Mouse (Mus musculus): ENCODE results near the gene Hist1h3g. TPM values are rescaled to one million over a fixed set of nuclear protein-coding genes. Genes with fewer than 3 reads are reported as not detected.

Gene Hist1h3g
- polyA plus RNA-seq, 1 experiment from 2014 or later, result 0.51 TPM

Small RNA genes lying within 50 kb of the gene (microRNA-seq; reads per million reads assigned to microRNA genes)
- not detected for gene Gm44297
- not detected for gene Gm44359
- gene Gm44394, result not detected
- not detected for gene n-TStga1

Other genes starting within 250 kb of the Hist1h3g start
- gene Zfp322a, start 166.2 kb upstream of the Hist1h3g start, polyA plus RNA-seq (2015; fragmentation: Nextera tagmentation; extraction: Ambion mirVana), result 46.2 and 49.0 TPM in 2 replicates
- gene Abt1, start 111.6 kb upstream of the Hist1h3g start, polyA plus RNA-seq (2015; fragmentation: Nextera tagmentation; extraction: Ambion mirVana), result 9.3 and 10.3 TPM in 2 replicates
- 0.15 TPM in 1 of 2 replicates, not detected in the other for gene Btn1a1, start 69.5 kb upstream of the Hist1h3g start, polyA plus RNA-seq (2015; fragmentation: Nextera tagmentation; extraction: Ambion mirVana)
- gene Btn2a2, start 46.6 kb upstream of the Hist1h3g start, polyA plus RNA-seq (2015; fragmentation: Nextera tagmentation; extraction: Ambion mirVana), result 0.14 and 0.22 TPM in 2 replicates
- gene Hist1h4h, start 4.4 kb upstream of the Hist1h3g start, polyA plus RNA-seq (2015; fragmentation: Nextera tagmentation; extraction: Ambion mirVana), result 1.5 and 4.5 TPM in 2 replicates
- 0.77 TPM in 1 of 2 replicates, not detected in the other for gene Hist1h2af, start 1.5 kb upstream of the Hist1h3g start, polyA plus RNA-seq (2015; fragmentation: Nextera tagmentation; extraction: Ambion mirVana)
- gene Hist1h2bh, start 8.0 kb downstream of the Hist1h3g start, polyA plus RNA-seq (2015; fragmentation: Nextera tagmentation; extraction: Ambion mirVana), result 0.22 and 0.51 TPM in 2 replicates
- gene Hist1h3f, start 8.6 kb downstream of the Hist1h3g start, polyA plus RNA-seq (2015; fragmentation: Nextera tagmentation; extraction: Ambion mirVana), result not detected in 2 replicates
- gene Hist1h4f, start 16.2 kb downstream of the Hist1h3g start, polyA plus RNA-seq (2015; fragmentation: Nextera tagmentation; extraction: Ambion mirVana), result not detected in 2 replicates
- gene Hist1h1d, start 17.8 kb downstream of the Hist1h3g start, polyA plus RNA-seq (2015; fragmentation: Nextera tagmentation; extraction: Ambion mirVana), result 0.09 and 0.13 TPM in 2 replicates
- 1.1 and 1.7 TPM in 2 replicates for gene Hist1h3e, start 26.9 kb downstream of the Hist1h3g start, polyA plus RNA-seq (2015; fragmentation: Nextera tagmentation; extraction: Ambion mirVana)
- 12.5 and 25.5 TPM in 2 replicates for gene Hist1h2ae, start 35.8 kb downstream of the Hist1h3g start, polyA plus RNA-seq (2015; fragmentation: Nextera tagmentation; extraction: Ambion mirVana)
- gene Hist1h2bg, start 36.0 kb downstream of the Hist1h3g start, polyA plus RNA-seq (2015; fragmentation: Nextera tagmentation; extraction: Ambion mirVana), result 2.2 and 2.9 TPM in 2 replicates
- gene Hist1h2bf, start 38.8 kb downstream of the Hist1h3g start, polyA plus RNA-seq (2015; fragmentation: Nextera tagmentation; extraction: Ambion mirVana), result 2.7 TPM in 1 of 2 replicates, not detected in the other
- 0.97 TPM in 1 of 2 replicates, not detected in the other for gene Hist1h2ad, start 39.0 kb downstream of the Hist1h3g start, polyA plus RNA-seq (2015; fragmentation: Nextera tagmentation; extraction: Ambion mirVana)
- 0.88 and 2.0 TPM in 2 replicates for gene Hist1h3d, start 40.3 kb downstream of the Hist1h3g start, polyA plus RNA-seq (2015; fragmentation: Nextera tagmentation; extraction: Ambion mirVana)
- gene Hist1h4d, start 46.2 kb downstream of the Hist1h3g start, polyA plus RNA-seq (2015; fragmentation: Nextera tagmentation; extraction: Ambion mirVana), result 31.8 and 54.1 TPM in 2 replicates
- 1.7 and 2.0 TPM in 2 replicates for gene Hist1h2be, start 85.7 kb downstream of the Hist1h3g start, polyA plus RNA-seq (2015; fragmentation: Nextera tagmentation; extraction: Ambion mirVana)
- 4.3 and 7.0 TPM in 2 replicates for gene Hist1h1e, start 87.1 kb downstream of the Hist1h3g start, polyA plus RNA-seq (2015; fragmentation: Nextera tagmentation; extraction: Ambion mirVana)
- gene Hist1h2ac, start 148.5 kb downstream of the Hist1h3g start, polyA plus RNA-seq (2015; fragmentation: Nextera tagmentation; extraction: Ambion mirVana), result 0.26 and 0.54 TPM in 2 replicates
- 18.4 and 26.8 TPM in 2 replicates for gene Hist1h2bc, start 148.8 kb downstream of the Hist1h3g start, polyA plus RNA-seq (2015; fragmentation: Nextera tagmentation; extraction: Ambion mirVana)
- not detected in 2 replicates for gene Hist1h1t, start 160.4 kb downstream of the Hist1h3g start, polyA plus RNA-seq (2015; fragmentation: Nextera tagmentation; extraction: Ambion mirVana)
- 2.7 and 2.8 TPM in 2 replicates for gene Hist1h4c, start 163.0 kb downstream of the Hist1h3g start, polyA plus RNA-seq (2015; fragmentation: Nextera tagmentation; extraction: Ambion mirVana)
- 3.7 and 4.6 TPM in 2 replicates for gene Hfe, start 175.4 kb downstream of the Hist1h3g start, polyA plus RNA-seq (2015; fragmentation: Nextera tagmentation; extraction: Ambion mirVana)
- gene Hist1h1c, start 203.4 kb downstream of the Hist1h3g start, polyA plus RNA-seq (2015; fragmentation: Nextera tagmentation; extraction: Ambion mirVana), result 7.4 and 13.8 TPM in 2 replicates
- 0.78 and 2.4 TPM in 2 replicates for gene Hist1h3c, start 210.2 kb downstream of the Hist1h3g start, polyA plus RNA-seq (2015; fragmentation: Nextera tagmentation; extraction: Ambion mirVana)
- 0.83 TPM in 1 of 2 replicates, not detected in the other for gene Hist1h2bb, start 211.3 kb downstream of the Hist1h3g start, polyA plus RNA-seq (2015; fragmentation: Nextera tagmentation; extraction: Ambion mirVana)
- gene Hist1h2ab, start 215.7 kb downstream of the Hist1h3g start, polyA plus RNA-seq (2015; fragmentation: Nextera tagmentation; extraction: Ambion mirVana), result 3.0 and 12.1 TPM in 2 replicates
- gene Hist1h3b, start 216.8 kb downstream of the Hist1h3g start, polyA plus RNA-seq (2015; fragmentation: Nextera tagmentation; extraction: Ambion mirVana), result 1.2 and 2.0 TPM in 2 replicates
- 1.0 and 2.6 TPM in 2 replicates for gene Hist1h4b, start 221.6 kb downstream of the Hist1h3g start, polyA plus RNA-seq (2015; fragmentation: Nextera tagmentation; extraction: Ambion mirVana)
- not detected in 2 replicates for gene Hist1h4a, start 225.8 kb downstream of the Hist1h3g start, polyA plus RNA-seq (2015; fragmentation: Nextera tagmentation; extraction: Ambion mirVana)
- gene Hist1h3a, start 227.0 kb downstream of the Hist1h3g start, polyA plus RNA-seq (2015; fragmentation: Nextera tagmentation; extraction: Ambion mirVana), result 1.4 and 2.3 TPM in 2 replicates
- gene Hist1h1a, start 228.2 kb downstream of the Hist1h3g start, polyA plus RNA-seq (2015; fragmentation: Nextera tagmentation; extraction: Ambion mirVana), result 0.44 and 0.60 TPM in 2 replicates
- gene Trim38, start 234.5 kb downstream of the Hist1h3g start, polyA plus RNA-seq (2015; fragmentation: Nextera tagmentation; extraction: Ambion mirVana), result 0.09 TPM in 1 of 2 replicates, not detected in the other

Data from neural tube, embryonic 15.5 days (tissue).